Mouse (Mus musculus) heart, adult 2 months (tissue): Measurements from ENCODE around the gene Swt1. TPM values are rescaled to one million over a fixed set of nuclear protein-coding genes. Genes with fewer than 3 reads are reported as not detected.
"Not testable (repeated sequence)": the region's sequence is repeated elsewhere in the genome, so short reads cannot be mapped to it uniquely, and the experiment has no call there.

ENCODE experiments used
- DNase-seq, 2 experiments: peaks; one replicate each; pipeline ENCODE4 v3.0.0; 2021
- H3K27ac ChIP-seq: fragments of 200-600 bp; 2 replicates; pipeline ENCODE4 v1.8.1; 2022
- H3K27me3 ChIP-seq: fragments of 200-500 bp; 2 replicates; pipeline ENCODE4 v1.6.1; 2012; ENCODE audit warnings: mild to moderate bottlenecking, low read length, inconsistent platforms, mixed read lengths; ENCODE audit not compliant: control insufficient read depth, insufficient read depth
- H3K36me3 ChIP-seq: fragments of 200-500 bp; 2 replicates; pipeline ENCODE4 v1.6.1; 2012; ENCODE audit warnings: low read length, inconsistent platforms; ENCODE audit not compliant: control insufficient read depth, insufficient read depth
- H3K4me1 ChIP-seq: fragments of 200-500 bp; 2 replicates; pipeline ENCODE4 v1.6.1; 2011; ENCODE audit warnings: low read length; ENCODE audit not compliant: control insufficient read depth, insufficient read depth
- H3K4me3 ChIP-seq: fragments of 200-600 bp; 2 replicates; pipeline ENCODE4 v1.8.1; 2022
- H3K79me2 ChIP-seq: fragments of 200-500 bp; replicated peaks from 2 replicates; pipeline ENCODE4 v1.6.1; 2012; ENCODE audit warnings: mild to moderate bottlenecking, inconsistent platforms, low read length, moderate library complexity, mixed read lengths; ENCODE audit not compliant: control insufficient read depth, insufficient read depth
- H3K9ac ChIP-seq: fragments of 200-500 bp; 2 replicates; pipeline ENCODE4 v1.6.1; 2012; ENCODE audit warnings: low read depth, mild to moderate bottlenecking, control low read depth, inconsistent platforms, low read length, mixed read lengths
- CTCF ChIP-seq: fragments of 200-600 bp; IDR thresholded peaks from 2 replicates; pipeline ENCODE4 v1.8.1; 2022; ENCODE audit warnings: antibody characterized with exemption, mild to moderate bottlenecking, moderate library complexity
- EP300 ChIP-seq: fragments of 200-500 bp; IDR thresholded peaks from 2 replicates; pipeline ENCODE4 v1.6.1; 2011; ENCODE audit warnings: low read depth, low read length, control low read depth; ENCODE audit not compliant: insufficient read depth
- POLR2A ChIP-seq: fragments of 200-500 bp; IDR thresholded peaks from 2 replicates; pipeline ENCODE4 v1.6.1; 2011; ENCODE audit warnings: mild to moderate bottlenecking, low read depth, low read length, control low read depth; ENCODE audit not compliant: insufficient read depth
- WGBS: fragments of 180-500 bp; shearing (Covaris S2); methylation state at CpG from one replicate; pipeline ENCODE4 v1.1.7; 2018; 5-methylcytosine and 5-hydroxymethylcytosine counted together
- intact Hi-C: fragments of 180-260 bp; cut with DNase I; formaldehyde crosslinking; loops from one replicate; pipeline ENCODE4 v1.15.1; 2025
- polyA plus RNA-seq: library from polyadenylated mRNA; depleted of rRNA; stranded (reverse); fragments of >200 nt; gene quantifications from 2 replicates; pipeline ENCODE4 v1.2.3, GENCODE M21; 2012
- total RNA-seq, 2 experiments: library from RNA; stranded (reverse); gene quantifications; 2 replicates each; pipeline ENCODE4 v1.2.3; 2021

Swt1 gene
- total and polyA plus RNA-seq, 3 experiments = 4.5 to 10.5 (median 9.0) TPM

DNA sequence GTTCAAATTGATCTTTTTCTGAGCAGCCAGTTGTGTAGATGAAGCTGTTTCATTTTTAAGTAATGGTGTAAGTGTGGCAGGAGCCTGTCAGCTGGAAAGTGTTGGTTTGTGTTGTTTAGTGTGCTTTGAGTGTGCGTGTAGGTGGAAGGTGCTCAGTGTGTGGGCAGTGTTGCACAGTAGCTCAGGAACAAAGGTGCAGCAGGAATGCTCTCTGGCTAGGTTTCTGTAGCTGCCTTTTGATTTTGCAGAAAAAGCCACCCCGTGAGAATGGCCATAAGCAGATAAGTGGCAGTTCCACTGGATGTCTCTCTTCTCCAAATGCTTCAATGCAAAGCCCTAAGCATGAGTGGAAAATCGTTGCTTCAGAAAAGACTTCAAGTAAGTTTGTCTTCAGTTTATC lies 68.9 kb downstream of the Swt1 start:
- no peaks in the 10 kb centered on the region for H3K27me3 ChIP-seq
- H3K27ac ChIP-seq = no peak overlapping the region
- H3K79me2 ChIP-seq = no peaks in the 10 kb centered on the region; the same call in 1 of the 2 replicates
- no peaks in the 10 kb centered on the region; the same call in 1 of the 2 replicates for H3K4me1 ChIP-seq
- H3K4me3 ChIP-seq = no peak overlapping the region
- DNase-seq = no peak
- WGBS = 76% methylated on average over 3 of the region's 3 CpGs
- peaks cover 71% of the 10 kb centered on the region for H3K36me3 ChIP-seq
- TF ChIP-seq CTCF = no peak
- no peak for TF ChIP-seq POLR2A
- TF ChIP-seq EP300 = no peak
- intact Hi-C loops = no loop called here
- no peak overlapping the region; the same call in 1 of the 2 replicates for H3K9ac ChIP-seq

DNA sequence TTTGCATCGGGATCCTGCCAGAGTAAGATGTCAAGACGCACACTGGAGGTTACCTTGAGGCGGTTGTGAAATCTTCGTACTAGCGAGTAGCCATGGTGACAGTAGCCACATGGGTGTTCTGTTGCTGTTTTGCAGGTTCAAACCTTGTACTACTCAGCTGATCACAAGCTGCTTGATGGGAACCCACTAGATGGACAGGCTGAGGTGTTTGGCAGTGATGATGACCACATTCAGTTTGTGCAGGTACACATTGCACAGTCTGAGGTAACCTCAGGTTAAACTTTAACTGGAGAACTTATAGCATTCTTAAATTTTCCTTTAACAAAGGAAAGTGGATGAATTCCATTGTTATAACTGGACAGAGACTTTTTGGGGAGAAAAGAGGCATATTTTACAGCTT lies 72.3 kb downstream of the Swt1 start:
- H3K27ac ChIP-seq = no peak overlapping the region
- intact Hi-C loops = no loop called here
- H3K9ac ChIP-seq = no peak overlapping the region
- H3K4me3 ChIP-seq = no peak overlapping the region
- H3K27me3 ChIP-seq = no peaks in the 10 kb centered on the region
- no peak for DNase-seq
- H3K79me2 ChIP-seq = no peaks in the 10 kb centered on the region; the same call in 1 of the 2 replicates
- TF ChIP-seq POLR2A (no peak), CTCF (no peak), EP300 (no peak)
- H3K4me1 ChIP-seq = no peaks in the 10 kb centered on the region; the same call in none of the 2 replicates
- 87% methylated on average over 5 of the region's 5 CpGs for WGBS
- H3K36me3 ChIP-seq = peaks cover 76% of the 10 kb centered on the region

GRCm38 (mm10) chr1:151352911-151353310 lies 75.3 kb downstream of the Swt1 start:
- Histone ChIP-seq H3K4me1 (peaks cover 2% of the 10 kb centered on the region), H3K79me2 (no peaks in the 10 kb centered on the region; the same call in none of the 2 replicates), H3K27me3 (no peaks in the 10 kb centered on the region), H3K27ac (no peak overlapping the region), H3K9ac (no peak overlapping the region), H3K36me3 (peaks cover 65% of the 10 kb centered on the region), H3K4me3 (no peak overlapping the region)
- intact Hi-C loops = loop anchor here (2.0 kb wide), 1 partner anchor 274 kb away; no protein-coding TSS in a partner anchor
- TF ChIP-seq EP300 (0 out of 2 replicates have a peak, but pooled peaks have one; percentile 42), CTCF (peak; percentile 72), POLR2A (no peak)
- DNase-seq = no peak
- WGBS = 86% methylated on average over 2 of the region's 2 CpGs

GRCm38 (mm10) chr1:151348293-151348692 lies 80.0 kb downstream of the Swt1 start:
- Histone ChIP-seq H3K27ac (peak overlapping the region; percentile 57), H3K36me3 (peaks cover 43% of the 10 kb centered on the region), H3K4me3 (peak overlapping the region; percentile 26)
- not testable (repeated sequence) for H3K9ac ChIP-seq, H3K27me3 ChIP-seq, H3K4me1 ChIP-seq, DNase-seq, H3K79me2 ChIP-seq
- WGBS = 42% methylated on average over 4 of the region's 4 CpGs
- peak; percentile 55 for TF ChIP-seq CTCF
- intact Hi-C loops = loop anchor here (5.0 kb wide), 1 partner anchor 311 kb away; no protein-coding TSS in a partner anchor

DNA sequence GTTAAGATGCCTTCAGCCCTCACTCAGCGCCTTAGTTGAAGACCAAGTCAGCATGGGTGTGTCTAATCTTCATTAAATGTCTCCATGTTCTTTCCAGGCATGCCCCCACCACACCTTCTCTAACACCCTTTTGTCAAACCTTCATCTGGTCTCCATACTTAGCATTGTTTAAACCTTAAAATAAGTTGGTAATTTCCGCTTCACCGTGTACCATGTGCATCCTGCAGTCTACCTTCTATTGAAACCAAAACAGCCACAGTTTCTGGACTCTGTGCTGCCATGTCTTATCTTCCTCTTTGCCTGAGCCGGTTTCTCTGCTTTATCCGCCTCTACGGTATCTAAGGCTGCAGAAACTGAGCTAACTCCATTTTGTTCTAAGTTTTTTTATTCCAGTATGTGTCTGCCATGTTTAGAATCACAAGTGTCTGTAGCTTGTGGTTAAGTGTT lies 81.6 kb downstream of the Swt1 start:
- TF ChIP-seq CTCF (no peak), EP300 (no peak), POLR2A (no peak)
- H3K4me1 ChIP-seq = peaks cover 3% of the 10 kb centered on the region
- DNase-seq = no peak
- 17% methylated on average over 6 of the region's 6 CpGs for WGBS
- intact Hi-C loops = loop anchor here (5.0 kb wide), 1 partner anchor 309 kb away; no protein-coding TSS in a partner anchor
- peaks cover 1% of the 10 kb centered on the region; the same call in 1 of the 2 replicates for H3K79me2 ChIP-seq
- H3K9ac ChIP-seq = peak overlapping the region; percentile 64
- H3K27ac ChIP-seq = peak overlapping the region; percentile 85
- H3K36me3 ChIP-seq = peaks cover 29% of the 10 kb centered on the region
- no peaks in the 10 kb centered on the region for H3K27me3 ChIP-seq
- H3K4me3 ChIP-seq = peak overlapping the region; percentile 92

DNA sequence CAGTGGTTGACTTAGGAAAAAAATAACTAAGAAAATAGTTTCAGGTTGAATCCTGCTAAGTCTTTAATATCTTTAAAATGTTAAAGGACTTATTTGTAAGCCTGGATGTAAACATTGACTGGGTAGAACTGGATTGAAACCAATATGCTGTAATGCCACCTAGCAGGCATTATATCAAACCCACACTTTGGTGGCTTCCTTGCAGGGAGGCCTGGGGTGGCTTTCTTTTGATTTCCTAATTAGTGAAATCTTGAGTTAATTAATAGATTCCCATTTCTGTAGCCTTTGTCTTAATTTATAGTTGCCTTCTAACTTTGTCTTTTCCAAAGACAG lies 82.4 kb downstream of the Swt1 start:
- Histone ChIP-seq H3K79me2 (peaks cover 1% of the 10 kb centered on the region; the same call in 1 of the 2 replicates), H3K36me3 (peaks cover 25% of the 10 kb centered on the region), H3K27me3 (no peaks in the 10 kb centered on the region), H3K4me3 (peak overlapping the region; percentile 92), H3K9ac (peak overlapping the region; percentile 99), H3K4me1 (peaks cover 3% of the 10 kb centered on the region), H3K27ac (peak overlapping the region; percentile 85)
- no peak for TF ChIP-seq EP300
- no peak for TF ChIP-seq POLR2A
- no peak for TF ChIP-seq CTCF
- intact Hi-C loops = loop anchor here (2.0 to 5.0 kb wide), 2 partner anchors 267 to 309 kb away; no protein-coding TSS in a partner anchor
- no peak for DNase-seq
